Mouse (Mus musculus) cerebellum, adult 18-20 months (tissue): Measurements from ENCODE around the gene Asb16.
A peak's percentile ranks its signal among the peaks of the same experiment; 100 is the strongest.

Source experiments
- DNase-seq, 2 experiments: peaks; one replicate each; pipeline ENCODE4 v3.0.0; 2021

Gene Asb16

DNA sequence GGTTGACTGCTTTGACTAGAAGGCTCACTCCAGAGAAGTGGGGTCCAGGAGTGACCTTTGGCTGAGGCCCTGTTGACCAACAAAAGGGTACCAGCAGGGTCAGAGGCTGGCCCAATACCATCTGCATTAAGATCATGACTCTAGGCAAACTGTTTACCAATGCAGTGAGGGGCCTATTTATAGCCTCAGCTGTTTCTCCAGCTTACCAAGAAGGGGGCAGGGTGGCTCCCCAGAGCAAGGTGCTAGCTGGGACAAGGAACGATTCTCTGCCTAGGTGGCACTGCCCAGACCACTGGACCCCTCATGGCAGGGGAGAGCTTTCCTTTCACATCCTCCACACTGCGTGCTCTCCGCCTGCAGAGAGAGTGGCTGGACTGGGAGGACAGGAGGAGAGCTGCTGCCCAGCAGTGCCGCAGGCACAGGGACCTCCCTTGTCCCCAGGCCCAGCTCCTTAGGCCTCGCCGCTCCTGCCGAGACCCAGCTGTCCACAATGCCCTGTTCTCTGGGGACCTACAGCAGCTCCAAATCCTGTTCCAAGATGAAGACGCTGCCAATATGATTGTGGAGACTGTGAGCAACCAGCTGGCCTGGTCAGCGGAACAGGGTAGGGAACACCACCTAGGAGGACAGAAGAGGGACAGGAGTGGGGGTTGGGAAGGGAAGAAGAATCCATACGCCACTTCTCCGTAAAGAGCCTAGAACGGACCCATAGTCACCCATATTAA lies at the start of gene Asb16:
TSS of gene Asb16 (plus strand) at position 224 of the 725 bp plus-strand sequence.
- DNase-seq = no peak

DNA sequence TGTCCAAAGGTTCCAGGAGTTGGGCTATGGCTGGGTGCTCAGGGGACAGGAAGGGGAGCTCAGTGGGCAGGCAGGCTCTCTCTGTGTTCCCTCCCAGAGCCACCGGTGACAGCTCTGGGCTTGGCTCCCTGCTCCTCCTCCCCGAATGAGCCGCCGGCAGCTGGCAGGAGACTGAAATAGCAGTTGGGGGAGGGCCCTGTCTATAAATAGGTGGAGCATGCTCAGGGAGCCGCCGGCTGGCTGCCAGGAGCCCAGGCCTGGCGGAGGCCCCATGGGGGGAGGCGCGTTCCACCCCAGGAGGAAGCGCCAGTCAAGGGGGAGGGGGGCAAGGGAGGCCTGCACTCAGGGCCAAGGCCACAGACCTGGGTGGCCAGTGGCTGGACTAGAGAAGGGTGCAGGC lies 49.8 kb upstream of the Asb16 start:
- peak; percentile 95 to 96 for DNase-seq

DNA sequence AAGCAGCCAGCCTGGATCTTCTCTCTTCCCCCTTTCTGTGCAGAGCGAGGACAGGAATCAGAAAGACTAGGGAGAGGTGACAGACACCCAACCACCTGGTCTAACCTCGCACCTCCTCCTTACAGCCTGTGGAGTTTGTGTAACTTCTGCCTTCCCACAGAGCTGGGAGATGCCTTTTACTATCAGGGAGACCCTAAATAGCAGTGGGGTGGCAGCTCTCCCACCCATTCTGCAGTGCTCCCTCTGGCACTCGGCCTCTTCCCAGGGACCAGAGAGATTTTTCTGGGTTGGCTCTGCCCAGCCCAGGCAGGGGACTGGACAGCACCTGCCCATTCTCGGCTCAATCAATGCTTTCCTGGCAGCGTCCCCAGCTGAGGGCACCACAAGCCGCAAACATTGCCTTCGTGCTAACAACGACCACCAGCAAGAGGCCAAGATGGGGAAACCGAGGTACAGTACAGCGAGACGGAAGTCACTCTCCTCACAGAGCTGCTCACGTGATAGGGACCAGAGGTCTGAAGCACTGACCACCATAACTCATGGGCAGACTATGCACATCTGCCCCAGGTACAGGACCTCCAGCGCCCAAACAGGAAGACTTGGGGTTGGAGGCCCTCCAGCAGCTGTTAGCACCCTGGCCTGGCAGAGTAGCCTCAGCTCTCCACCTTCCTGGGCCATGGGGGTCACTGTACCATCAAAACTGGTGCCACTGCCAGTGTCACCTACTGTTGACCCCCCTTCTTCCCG lies 49.1 kb upstream of the Asb16 start:
- DNase-seq = peak; percentile 58 to 64

DNA sequence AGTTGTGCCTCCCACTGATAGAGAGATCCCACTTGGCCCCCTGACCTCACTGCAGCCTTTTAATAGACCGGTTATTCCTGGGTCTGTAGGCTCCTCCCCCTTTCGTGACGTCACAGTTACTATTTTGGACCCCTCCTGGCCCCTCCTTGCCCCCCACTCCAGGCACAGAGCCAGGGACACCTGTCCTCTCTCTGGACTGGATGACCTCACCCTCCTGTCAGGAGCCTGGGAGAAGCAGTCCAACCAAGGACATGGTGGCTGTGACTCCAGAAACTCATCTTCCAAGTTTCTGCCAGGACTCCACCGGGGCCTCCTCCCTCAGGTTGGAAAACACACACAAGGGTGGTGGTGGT lies 48.6 kb upstream of the Asb16 start:
- peak; percentile 64 to 66 for DNase-seq

DNA sequence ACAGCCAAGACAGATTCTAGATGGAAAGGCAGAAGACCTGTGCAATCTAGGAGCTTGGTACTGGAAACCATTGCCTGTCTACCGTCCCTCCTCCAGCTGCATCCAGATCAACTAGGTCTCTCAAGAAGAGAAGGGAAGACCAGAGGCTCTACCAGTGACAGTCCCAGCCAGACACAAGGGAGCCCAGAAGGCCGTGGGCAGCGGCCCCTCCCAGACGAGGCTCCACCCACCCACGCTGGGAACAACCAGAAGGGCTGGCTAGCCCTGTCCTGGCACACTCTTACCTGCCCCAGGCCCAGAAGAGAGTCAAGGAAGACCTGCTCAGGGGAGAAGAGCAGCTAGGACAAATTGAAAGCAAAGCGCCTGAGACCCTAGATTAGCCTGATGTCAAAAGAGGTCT lies 48.1 kb upstream of the Asb16 start:
- peak in 1 of 2 experiments; percentile 48 for DNase-seq

DNA sequence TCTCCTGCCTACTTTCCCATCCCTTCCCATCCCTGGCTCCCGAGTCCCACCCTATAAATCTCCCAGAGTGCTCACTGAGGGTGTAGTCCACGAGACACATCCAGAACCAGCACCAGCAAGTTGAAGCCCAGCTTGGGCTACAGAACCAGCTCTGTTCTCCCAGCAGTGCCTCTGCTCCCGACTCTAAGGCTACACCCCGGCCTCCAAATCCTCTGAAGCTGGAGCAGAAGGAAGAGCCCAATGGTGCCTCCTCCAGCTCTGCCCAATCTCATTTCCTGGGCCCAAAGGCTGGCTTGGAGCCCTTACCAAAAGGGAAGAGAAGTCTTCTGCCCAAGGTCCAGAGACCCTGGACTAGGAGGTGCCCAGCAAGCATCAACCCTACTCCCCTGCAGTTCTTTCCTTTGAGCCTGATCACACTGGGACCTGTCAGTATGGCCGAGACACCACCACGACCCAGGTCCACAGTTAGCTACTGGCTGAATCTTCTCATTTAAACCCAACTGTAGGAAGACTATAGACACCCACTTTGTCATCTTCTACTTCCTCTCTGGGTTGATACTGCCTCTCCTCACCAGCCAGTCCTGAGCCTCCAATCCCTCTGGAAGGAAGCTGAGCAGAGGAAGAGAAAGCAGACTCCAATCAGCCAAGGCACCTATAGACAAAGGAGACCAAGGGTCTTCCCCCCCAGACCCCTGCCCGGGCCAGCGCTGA lies 47.1 kb upstream of the Asb16 start:
- peak in 1 of 2 experiments; percentile 17 for DNase-seq

DNA sequence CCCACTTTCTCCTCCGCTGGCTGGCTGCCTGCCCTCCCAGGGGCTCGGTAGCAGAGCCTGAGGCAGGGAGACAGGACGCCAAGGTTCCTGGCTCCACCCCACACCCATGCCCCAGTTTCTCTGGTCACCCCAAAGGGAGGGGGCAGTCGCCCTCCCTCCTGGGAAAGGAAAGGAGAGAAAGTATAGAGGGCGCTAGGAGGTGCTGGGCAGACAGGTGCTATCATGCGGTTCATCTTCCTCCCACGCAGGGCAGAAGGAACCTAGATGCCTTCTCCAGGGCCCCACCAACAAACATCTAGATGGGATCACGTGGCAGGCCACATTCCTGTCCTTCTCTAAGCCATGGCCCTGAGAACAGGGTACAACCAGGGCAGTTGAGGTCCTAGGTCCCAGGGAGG lies 46.6 kb upstream of the Asb16 start:
- DNase-seq = peak; percentile 57 to 58

DNA sequence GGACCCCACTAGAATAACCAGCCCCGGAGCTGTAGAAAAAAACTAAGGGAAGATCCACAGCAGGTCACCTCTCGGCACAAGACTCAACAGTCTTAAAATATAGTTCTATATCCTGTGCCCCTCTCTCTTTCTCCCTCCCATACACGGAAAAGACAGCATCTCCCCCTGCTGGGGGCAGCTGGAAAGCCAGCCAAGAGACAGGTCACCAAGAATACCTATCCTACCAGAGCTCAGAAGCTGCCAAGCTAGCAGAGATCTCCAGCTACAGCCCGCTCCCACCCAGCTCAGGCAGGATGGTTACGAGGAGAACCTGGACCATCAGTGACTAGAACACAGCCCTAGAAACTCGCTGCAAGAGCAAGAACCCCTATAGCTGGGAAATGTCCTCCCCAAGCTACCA lies 45.4 kb upstream of the Asb16 start:
- peak in 1 of 2 experiments; percentile 36 for DNase-seq

DNA sequence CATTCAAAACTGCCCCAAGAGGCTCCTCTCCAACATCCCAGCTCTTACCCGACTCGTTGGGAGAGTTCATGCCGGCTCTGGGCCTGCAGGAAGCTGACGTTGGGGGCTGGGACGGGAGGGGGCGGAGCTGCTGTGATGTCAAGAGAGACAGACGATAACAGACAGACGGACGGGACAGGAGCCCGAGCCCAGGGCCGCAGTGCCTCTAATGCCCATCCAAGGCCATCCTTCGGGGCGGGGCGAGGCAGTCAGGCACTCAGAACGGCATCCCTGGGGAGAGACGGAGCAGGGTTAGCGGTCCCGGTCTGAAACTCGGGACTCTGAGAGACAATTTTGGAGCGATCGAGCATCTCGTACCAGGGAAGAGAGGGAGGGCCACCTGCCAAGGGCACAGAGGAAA lies 43.9 kb upstream of the Asb16 start:
- DNase-seq = peak; percentile 50 to 58

DNA sequence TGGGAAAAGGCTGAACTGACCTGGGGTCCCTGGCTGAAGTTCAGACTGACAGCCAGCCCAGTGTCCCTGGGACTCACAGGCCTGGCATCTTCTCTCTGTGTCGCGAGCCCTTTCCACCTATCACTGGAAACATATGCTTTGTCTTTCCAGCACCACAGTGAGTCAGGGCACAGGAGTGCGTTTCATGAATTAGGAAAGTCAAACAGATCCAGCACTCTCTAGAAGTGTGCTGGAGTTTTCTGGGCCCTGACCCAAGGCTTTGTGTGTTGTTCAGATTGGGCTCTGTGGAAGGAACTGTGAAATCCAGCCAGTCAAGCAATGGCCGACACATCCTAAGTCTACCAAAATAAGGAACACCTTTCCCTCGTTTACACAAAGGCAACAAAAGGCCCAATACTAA lies 43.3 kb upstream of the Asb16 start:
- peak in 1 of 2 experiments; percentile 24 for DNase-seq

DNA sequence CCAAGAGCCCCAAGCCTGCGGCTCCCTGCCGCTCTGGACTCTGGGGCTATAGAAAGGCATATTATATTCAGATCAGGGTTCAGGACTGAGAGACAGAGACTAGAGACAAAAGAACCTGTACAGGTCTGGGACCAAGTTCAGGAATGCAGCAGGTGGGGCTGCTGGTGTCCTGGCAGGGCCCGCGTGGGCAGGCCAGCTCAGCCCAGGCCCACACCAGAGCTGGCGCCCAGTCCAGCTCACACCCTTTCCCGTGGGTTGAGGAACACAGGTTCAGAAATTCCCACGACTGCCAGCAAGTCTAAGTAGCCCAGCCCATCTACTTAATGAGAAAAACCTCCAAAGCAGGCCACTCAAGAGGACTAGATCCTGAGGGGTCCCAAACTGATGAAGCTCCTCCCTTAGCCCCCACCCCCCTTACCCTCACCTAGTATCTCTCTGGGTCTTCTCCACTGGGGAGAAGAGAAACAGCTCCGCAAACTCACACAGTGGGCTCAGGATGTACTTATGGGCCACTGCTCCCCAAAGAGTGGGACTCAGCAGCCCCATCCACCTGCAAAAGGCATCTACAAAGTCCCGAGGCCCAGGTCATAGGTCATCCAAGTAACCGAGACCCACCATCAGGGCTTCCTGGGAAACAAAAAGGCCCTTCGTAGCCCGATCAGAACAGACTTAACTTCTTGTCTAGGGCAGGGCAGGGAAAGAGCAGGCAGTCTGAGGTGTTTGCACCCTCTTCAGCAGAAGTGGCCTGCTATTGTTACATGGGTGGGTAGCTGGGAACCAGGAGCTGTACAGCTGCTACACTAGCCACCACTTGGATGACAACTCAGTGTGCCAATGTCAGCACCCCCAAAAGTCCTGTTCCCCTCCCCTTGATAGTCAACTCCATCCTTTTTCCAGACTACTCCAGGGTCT lies 42.2 kb upstream of the Asb16 start:
- DNase-seq = peak in 1 of 2 experiments; percentile 52

DNA sequence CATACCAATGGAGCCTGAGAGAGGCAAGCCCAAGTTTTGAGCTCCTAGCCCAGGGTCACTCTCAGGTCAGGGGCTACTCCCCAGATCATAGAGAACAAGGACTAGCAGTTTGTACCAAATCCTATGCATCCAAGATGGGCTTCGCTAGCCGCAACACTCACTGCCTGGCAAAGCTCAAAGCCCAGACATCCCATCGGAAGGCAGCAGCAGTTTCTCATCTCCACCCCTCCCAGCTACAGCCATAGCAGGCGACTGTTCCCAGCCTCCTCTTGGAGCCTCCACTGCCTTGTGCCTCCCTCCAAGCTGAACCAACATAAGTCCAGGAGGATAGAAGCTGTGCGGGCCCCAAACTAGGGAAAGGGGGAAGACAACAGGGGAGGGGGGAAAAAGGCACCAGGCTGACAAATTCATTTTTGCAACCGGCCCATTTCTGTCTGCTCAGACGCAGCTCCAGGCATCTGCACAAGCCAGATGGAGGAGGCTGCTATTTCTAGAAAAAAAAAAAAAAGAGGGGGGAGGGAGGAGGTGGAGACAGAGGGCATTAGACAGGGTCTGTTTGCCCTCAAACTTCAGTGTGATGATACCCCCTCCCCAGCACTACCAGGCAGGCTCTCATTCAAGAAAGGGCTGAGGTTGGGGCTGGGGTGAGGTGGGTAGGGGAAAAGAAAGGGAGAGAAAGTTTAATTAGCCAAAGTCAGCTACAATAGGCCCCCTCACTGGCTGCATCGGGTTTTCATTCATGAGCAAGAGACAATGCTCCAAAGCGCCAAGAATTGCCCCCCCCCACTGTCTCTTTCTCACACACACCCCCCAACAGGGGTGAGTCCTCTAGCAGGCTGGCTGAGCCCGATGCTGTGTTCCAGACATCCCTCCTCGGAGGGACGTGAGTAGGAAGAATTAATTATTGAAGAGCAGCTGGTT lies 41.0 kb upstream of the Asb16 start:
- DNase-seq = no peak

DNA sequence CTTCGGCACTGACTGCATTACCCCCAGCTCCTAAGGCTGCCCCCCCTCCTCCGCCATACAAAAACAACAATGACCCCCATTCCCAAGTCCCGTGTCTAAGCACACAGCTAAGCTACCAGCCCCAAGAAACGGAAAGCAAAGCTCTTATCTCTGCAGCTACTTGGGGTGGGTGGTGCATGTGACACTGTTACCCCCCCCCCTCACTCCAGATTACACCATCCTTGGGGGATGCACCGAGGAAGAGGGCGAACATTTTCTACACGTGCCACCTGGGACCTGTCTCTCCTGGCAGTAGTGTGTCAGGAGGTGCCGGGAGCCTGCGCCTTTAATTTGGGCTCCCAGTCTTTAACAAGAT lies 40.4 kb upstream of the Asb16 start:
- DNase-seq = peak in 1 of 2 experiments; percentile 26

DNA sequence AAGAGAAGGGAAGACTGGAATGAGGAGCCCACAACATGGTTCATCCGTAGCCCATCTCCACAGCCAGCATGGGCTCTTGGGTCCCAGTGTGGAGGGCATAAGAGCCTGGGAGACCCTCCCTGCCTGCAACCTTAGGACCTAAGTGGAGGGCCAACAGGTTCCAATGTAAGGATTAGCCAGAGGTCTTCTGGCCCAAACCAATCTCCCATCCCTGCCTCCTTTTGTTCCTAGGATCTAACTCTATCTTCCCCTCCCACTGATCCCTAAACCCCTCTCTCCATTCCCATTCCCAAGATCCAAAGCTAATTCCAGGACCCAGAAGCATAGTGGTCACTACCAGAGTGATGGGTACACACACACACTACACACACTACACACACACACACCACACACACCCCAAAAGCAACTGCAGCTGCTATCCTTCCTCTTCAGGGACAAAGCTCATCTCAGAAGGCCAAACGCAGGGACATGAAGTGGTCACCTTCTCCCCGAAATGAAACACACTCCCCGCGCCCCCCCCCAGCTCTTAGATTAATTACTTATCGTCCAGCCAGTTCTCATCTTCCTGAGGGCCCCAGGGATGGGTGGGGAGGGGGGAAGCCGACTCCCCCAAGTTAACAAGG lies 39.8 kb upstream of the Asb16 start:
- DNase-seq = no peak

DNA sequence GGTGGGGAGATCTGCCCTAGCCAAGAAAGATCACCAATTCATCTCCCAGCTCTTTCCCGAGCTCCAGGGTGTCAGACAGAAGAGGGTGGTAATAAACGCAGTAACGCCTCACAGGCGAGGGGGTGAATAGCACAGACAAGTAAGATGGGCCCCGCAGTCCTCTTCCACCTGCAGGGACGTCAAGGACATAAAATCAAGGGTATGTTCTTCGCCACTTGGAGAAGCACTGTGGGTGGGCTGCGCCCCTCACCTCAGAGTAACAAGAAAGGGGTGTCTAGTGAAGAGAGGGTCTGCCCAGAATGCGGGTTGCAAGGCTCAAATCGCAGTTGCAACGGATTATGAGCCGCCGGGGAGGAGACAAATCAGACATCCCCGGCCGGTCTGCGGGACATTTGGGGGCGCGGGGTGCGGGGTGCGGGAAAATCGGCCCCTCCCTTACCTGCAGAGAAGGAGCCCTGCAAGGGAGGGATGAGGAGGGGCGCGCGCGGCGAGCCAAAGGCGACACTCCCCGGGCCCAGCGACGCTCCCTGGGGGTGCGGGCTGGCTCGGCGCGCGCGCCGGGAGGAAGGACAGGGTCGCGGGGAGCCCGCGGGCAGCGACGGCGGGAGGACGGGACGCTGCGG lies 39.1 kb upstream of the Asb16 start:
- DNase-seq = peak in 1 of 2 experiments; percentile 55

DNA sequence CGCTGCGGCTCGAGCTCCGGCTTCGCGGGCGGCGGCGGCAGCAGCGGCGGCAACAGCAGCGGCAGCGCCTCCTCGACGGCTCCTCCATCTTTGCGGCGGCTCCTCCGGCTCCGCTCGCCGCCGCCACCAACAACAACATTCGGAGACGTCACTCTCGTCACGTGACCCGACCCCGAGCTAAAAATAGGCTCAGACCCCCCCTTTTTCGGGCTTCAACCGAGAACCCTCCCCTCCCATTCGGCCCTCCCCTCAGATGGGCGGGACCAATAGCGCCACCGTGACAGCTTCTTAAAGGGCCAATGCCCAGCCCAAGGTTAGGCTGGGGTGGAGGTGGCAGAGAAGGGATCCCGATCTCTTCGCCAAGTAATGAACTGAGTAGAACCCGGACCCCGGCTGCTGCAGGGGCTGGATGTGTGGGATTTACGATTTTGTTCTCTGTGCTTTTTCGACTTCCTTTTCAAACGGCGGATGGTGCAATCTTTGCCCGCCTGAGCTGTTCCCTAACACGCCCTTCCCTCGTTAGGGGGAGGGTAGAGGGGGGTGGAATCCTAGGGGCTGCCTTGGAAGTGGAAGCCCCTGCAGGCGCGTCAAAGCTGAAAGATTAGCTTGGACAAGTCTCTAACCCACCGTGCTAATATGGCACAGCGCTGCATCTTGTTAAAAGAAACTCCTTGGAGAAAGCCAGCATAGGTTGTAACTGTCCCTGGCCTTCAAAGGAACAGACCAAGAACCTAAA lies 38.4 kb upstream of the Asb16 start, which contains the start of gene Hdac5:
TSS of gene Hdac5 (minus strand) at position 161 of the 736 bp plus-strand sequence.
- peak; percentile 97 to 99 for DNase-seq

DNA sequence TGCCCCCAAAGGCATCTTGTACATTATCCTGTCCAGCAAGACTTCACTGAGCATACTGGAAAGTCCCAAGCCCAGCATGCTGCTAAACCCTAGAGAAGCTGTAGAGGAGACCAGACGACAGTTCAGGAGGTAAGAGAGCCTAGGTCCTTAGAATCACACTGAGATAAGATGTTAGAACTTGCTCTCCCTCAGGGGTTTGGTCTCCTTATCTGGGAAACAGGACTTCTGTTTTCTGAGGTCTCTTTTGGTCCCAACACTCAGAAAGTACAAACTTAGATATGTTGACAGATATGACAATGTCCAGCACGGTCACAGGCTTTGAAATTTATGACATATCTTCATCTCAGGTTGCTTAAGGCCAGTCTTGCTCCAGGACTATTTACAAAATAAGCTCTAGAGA lies 32.5 kb upstream of the Asb16 start:
- DNase-seq = no peak

DNA sequence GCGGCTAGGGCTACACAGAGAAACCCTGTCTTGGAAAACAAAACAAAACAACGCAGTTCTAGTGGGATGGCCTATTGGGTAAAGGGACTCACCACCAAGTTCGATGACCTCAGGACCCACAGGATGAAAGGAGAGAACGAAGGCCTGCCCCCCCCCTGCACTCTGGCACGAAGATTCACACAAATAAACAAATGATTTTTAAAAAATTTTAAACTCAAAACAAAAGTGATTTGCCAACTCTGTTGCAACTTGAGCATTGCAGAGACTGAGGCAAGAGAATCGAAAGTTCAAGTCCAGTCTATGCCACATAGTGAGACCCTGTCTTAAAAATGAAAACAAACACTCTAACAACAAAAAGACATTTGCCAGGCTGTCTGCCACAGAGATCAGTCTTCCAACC lies 27.9 kb upstream of the Asb16 start:
- DNase-seq = no peak

DNA sequence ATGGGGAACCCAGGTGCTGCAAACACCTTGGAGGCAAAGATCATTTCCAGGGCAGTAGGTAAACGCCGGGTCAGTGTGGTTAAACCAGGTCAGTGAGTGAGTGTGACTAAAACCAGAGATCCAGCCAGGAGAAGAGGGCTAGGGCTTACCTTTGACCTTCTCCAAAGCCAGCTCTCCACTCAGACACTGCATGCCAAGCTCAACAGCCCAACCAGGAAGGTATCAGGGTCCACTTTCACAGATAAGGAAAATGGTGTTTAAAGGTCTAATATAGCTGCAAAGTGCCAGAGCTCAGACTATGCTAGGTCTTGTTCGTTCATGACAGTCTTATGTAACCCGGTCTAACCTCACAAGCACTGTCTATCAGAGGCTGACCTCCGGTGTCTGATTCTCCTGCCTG lies 27.3 kb upstream of the Asb16 start:
- DNase-seq = no peak

DNA sequence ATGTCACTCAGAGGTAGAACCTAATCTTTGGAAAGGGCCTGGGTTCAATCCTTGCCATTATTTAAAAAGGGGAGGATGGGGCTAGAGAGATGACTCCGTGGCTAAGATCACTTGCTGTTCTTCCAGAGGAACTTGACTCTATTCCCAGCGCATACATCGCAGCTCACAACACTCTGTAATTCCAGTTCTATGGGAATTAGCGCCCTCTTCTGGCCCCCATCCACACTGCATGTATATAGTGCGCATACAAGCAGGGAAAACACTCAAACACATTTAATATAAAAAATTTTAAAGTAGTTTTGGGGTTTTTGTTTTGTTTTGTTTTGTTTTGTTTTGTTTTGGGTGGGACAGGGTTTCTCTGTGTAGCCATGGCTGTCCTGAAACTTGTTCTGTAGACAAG lies 26.7 kb upstream of the Asb16 start:
- DNase-seq = no peak
